Mouse (Mus musculus): ENCODE measurements around the gene Ldlrad1.

Ldlrad1 gene

GRCm38 (mm10) chr4:107211936-107212335, 3.0 kb downstream of the Ldlrad1 start:
- no peak for DNase-seq

- DNase-seq, result no peak
Observed at GRCm38 (mm10) chr4:107213279-107214011, 4.5 kb downstream of the Ldlrad1 start.

GRCm38 (mm10) chr4:107217574-107217973, 8.6 kb downstream of the Ldlrad1 start:
- no peak for DNase-seq

GRCm38 (mm10) chr4:107221524-107221923, 12.5 kb downstream of the Ldlrad1 start:
- no peak for DNase-seq

GRCm38 (mm10) chr4:107223225-107224204, 14.5 kb downstream of the Ldlrad1 start:
- DNase-seq, result no peak

- no peak for DNase-seq
Observed at GRCm38 (mm10) chr4:107226313-107226712, 17.3 kb downstream of the Ldlrad1 start.

GRCm38 (mm10) chr4:107232219-107232618, 23.2 kb downstream of the Ldlrad1 start:
- DNase-seq, result no peak

GRCm38 (mm10) chr4:107238253-107238652, 29.3 kb downstream of the Ldlrad1 start:
- DNase-seq, result no peak

- DNase-seq, result no peak
Observed at GRCm38 (mm10) chr4:107240196-107240595, 31.2 kb downstream of the Ldlrad1 start.

- DNase-seq, result no peak
Observed at GRCm38 (mm10) chr4:107243365-107244333, 34.7 kb downstream of the Ldlrad1 start.

- DNase-seq, result no peak
Observed at GRCm38 (mm10) chr4:107245368-107245767, 36.4 kb downstream of the Ldlrad1 start.

- DNase-seq, result no peak
Observed at GRCm38 (mm10) chr4:107246040-107246439, 37.1 kb downstream of the Ldlrad1 start.

GRCm38 (mm10) chr4:107247110-107247509, 38.1 kb downstream of the Ldlrad1 start:
- DNase-seq, result no peak

- no peak for DNase-seq
Observed at GRCm38 (mm10) chr4:107248061-107248460, 39.1 kb downstream of the Ldlrad1 start.

GRCm38 (mm10) chr4:107249471-107249870, 40.5 kb downstream of the Ldlrad1 start:
- no peak for DNase-seq

GRCm38 (mm10) chr4:107250494-107250893, 41.5 kb downstream of the Ldlrad1 start:
- DNase-seq, result peak; percentile 40

- peak; percentile 19 for DNase-seq
Observed at GRCm38 (mm10) chr4:107252522-107252921, 43.5 kb downstream of the Ldlrad1 start.

- peak; percentile 90 for DNase-seq
Observed at GRCm38 (mm10) chr4:107253125-107254091, 44.4 kb downstream of the Ldlrad1 start, which contains the start of the genes Lrrc42 and Hspb11. TSS of gene Lrrc42 (minus strand) at chr4:107253532. TSS of gene Hspb11 (plus strand) at chr4:107253593.

- no peak for DNase-seq
Observed at GRCm38 (mm10) chr4:107254414-107254813, 45.4 kb downstream of the Ldlrad1 start.

GRCm38 (mm10) chr4:107260001-107260400, 51.0 kb downstream of the Ldlrad1 start:
- DNase-seq, result no peak

All from cerebellum, adult 8-10 months (tissue).